ENCODE assay signal across 9 mouse cellular contexts in genomic region chr8:77630691-77631090, GRCm38 (mm10). TPM values are rescaled to one million over a fixed set of nuclear protein-coding genes. Genes with fewer than 3 reads are reported as not detected.
DNase-seq lines count a peak whose midpoint lies in the region; ATAC-seq and TF ChIP-seq lines count a peak whose summit lies in the region.
"Had no signal": no experiment of that assay in that cellular context is flagged by ENCODE, and none has a peak within 500 bp of the region (broad histone marks: within the 10 kb centered on the region; RNA-seq: fewer than 3 reads in every experiment).

No protein-coding gene starts in this region.

- peak; percentile 13 for DNase-seq in adrenal gland, postnatal 10 days
- no peak for DNase-seq in adrenal gland, postnatal 36 days
- DNase-seq in kidney, adult 2 months = peak; percentile 23
- no peak for DNase-seq in kidney, adult 11 months
- no peak for DNase-seq in midbrain, embryonic 11.5 days (ENCODE audit: low spot score, missing footprints)
- DNase-seq in lung, postnatal 4 days = peak; percentile 8 to 27
- no peak for DNase-seq in layer of hippocampus, adult 9-11 months

- H3K36me3 ChIP-seq in kidney, adult 2 months (ENCODE audit: control insufficient read depth, insufficient read depth, low read length) = no peaks in the 10 kb centered on the region
- H3K36me3 ChIP-seq in midbrain, embryonic 15.5 days (replicated peaks) = no peaks in the 10 kb centered on the region
- H3K36me3 ChIP-seq in midbrain, embryonic 11.5 days (ENCODE audit: control insufficient read depth, insufficient read depth, low read length) = no peaks in the 10 kb centered on the region
- H3K36me3 ChIP-seq: liver, embryonic 15.5 days had no signal

- H3K9ac ChIP-seq in midbrain, embryonic 15.5 days = no peak overlapping the region
- no peak overlapping the region for H3K9ac ChIP-seq in midbrain, embryonic 11.5 days (ENCODE audit: low read length)
- H3K9ac ChIP-seq: liver, embryonic 15.5 days had no signal

- TF ChIP-seq POLR2A in kidney, adult 2 months (IDR thresholded peaks at IDR 0.05; ENCODE audit: low read depth, low read length) = no peak

- H3K27me3 ChIP-seq in kidney, adult 2 months (replicated peaks; ENCODE audit: control insufficient read depth, insufficient read depth, low read length) = no peaks in the 10 kb centered on the region
- no peaks in the 10 kb centered on the region for H3K27me3 ChIP-seq in midbrain, embryonic 15.5 days (replicated peaks)
- no peaks in the 10 kb centered on the region for H3K27me3 ChIP-seq in midbrain, embryonic 11.5 days (ENCODE audit: control insufficient read depth, insufficient read depth, low read length)
- H3K27me3 ChIP-seq: liver, embryonic 15.5 days had no signal

- H3K27ac ChIP-seq in kidney, adult 2 months (ENCODE audit: insufficient read depth, low read depth, low read length) = no peak overlapping the region
- no peak overlapping the region for H3K27ac ChIP-seq in midbrain, embryonic 15.5 days
- no peak overlapping the region for H3K27ac ChIP-seq in midbrain, embryonic 11.5 days (ENCODE audit: low read depth, low read length)
- H3K27ac ChIP-seq: liver, embryonic 15.5 days had no signal

- no peak overlapping the region for H3K4me3 ChIP-seq in kidney, adult 2 months (ENCODE audit: insufficient read depth, low read depth, low read length)
- H3K4me3 ChIP-seq in midbrain, embryonic 15.5 days = no peak overlapping the region
- H3K4me3 ChIP-seq in midbrain, embryonic 11.5 days (ENCODE audit: low read depth, low read length) = no peak overlapping the region
- H3K4me3 ChIP-seq: liver, embryonic 15.5 days had no signal

- no peaks in the 10 kb centered on the region for H3K9me3 ChIP-seq in midbrain, embryonic 15.5 days
- no peaks in the 10 kb centered on the region for H3K9me3 ChIP-seq in midbrain, embryonic 11.5 days (ENCODE audit: control insufficient read depth, low read length)
- H3K9me3 ChIP-seq: liver, embryonic 15.5 days had no signal

- H3K4me1 ChIP-seq in kidney, adult 2 months (ENCODE audit: control insufficient read depth, insufficient read depth, low read length) = no peaks in the 10 kb centered on the region
- H3K4me1 ChIP-seq in midbrain, embryonic 15.5 days = 0 out of 2 replicates have a peak, but pooled peaks cover 3% of the 10 kb centered on the region
- H3K4me1 ChIP-seq in midbrain, embryonic 11.5 days (ENCODE audit: control insufficient read depth, insufficient read depth, low read length) = no peaks in the 10 kb centered on the region
- H3K4me1 ChIP-seq: liver, embryonic 15.5 days had no signal

- ATAC-seq in midbrain, embryonic 15.5 days (replicated peaks) = peak; percentile 26; the same call in 1 of the 2 replicates
- no peak for ATAC-seq in midbrain, embryonic 11.5 days (ENCODE audit: low FRiP score)

- H3K4me2 ChIP-seq in midbrain, embryonic 15.5 days = no peak overlapping the region
- no peak overlapping the region for H3K4me2 ChIP-seq in midbrain, embryonic 11.5 days
- H3K4me2 ChIP-seq: liver, embryonic 15.5 days had no signal

- WGBS in kidney, adult 2 months = 66% methylated on average over 3 of the region's 3 CpGs
- 49% methylated on average over 3 of the region's 3 CpGs for WGBS in midbrain, embryonic 15.5 days
- 41% methylated on average over 3 of the region's 3 CpGs for WGBS in midbrain, embryonic 11.5 days

- TF ChIP-seq CTCF in kidney, adult 2 months (conservative IDR thresholded peaks at IDR 0.05; ENCODE audit: insufficient read depth, insufficient read length, low read depth, low read length) = no peak

RNA-seq across cellular contexts. Expression of gene Tmem184c, which starts 20.2 kb away (rescaled TPM):
- 10 to 100 TPM; 27.3 to 29.7 TPM for total RNA-seq in adrenal gland, postnatal 10 days (2021)
- total RNA-seq in adrenal gland, postnatal 36 days (2021) = 10 to 100 TPM; 27.3 to 38.8 TPM
- polyA plus RNA-seq in kidney, adult 2 months (2012; rRNA removed) = 10.0 and 13.2 TPM in 2 replicates
- 61.5 and 65.6 TPM in 2 replicates for polyA plus RNA-seq in midbrain, embryonic 15.5 days (2015; fragmentation: Nextera tagmentation; extraction: Ambion mirVana)
- 63.6 and 67.0 TPM in 2 replicates for polyA plus RNA-seq in midbrain, embryonic 11.5 days (2014; fragmentation: Nextera tagmentation; extraction: Ambion mirVana)

Comparison
In these comparisons a context has a peak if more than half of its experiments do, and no peak if none do; other contexts are left out.
1. DNase-seq: peak in adrenal gland, postnatal 10 days (single experiment), kidney, adult 2 months (single experiment) and lung, postnatal 4 days (2 of 2); none in adrenal gland, postnatal 36 days (0 of 2), kidney, adult 11 months (single experiment), midbrain, embryonic 11.5 days (single experiment) and layer of hippocampus, adult 9-11 months (single experiment).